Mouse (Mus musculus): ENCODE measurements around the gene Pdlim7.

DNA sequence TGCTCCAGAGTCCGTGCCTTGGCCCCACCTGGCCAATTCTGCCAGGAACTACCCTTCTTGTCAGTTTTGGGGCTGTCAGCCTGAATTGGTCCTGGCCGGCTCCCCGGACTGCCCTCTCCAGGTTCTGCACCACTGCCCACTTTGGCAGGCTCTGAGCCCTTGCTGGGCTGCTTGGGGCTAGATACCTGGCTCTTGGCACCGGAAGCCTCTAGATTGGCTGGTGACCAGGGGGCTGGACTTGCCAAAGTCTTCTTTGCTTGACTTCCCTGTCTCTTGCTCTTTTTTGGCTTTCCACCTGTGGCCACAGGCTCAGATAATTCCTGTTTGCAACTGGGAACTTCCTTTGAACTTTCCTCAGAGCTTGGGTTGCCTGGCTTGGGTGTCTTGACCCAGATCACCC lies 29.4 kb upstream of the Pdlim7 start:
- no peak for TF ChIP-seq CTCF (IDR thresholded peaks at IDR 0.05; ENCODE audit: low read depth, low read length)
- no peak for TF ChIP-seq POLR2A (IDR thresholded peaks at IDR 0.05; ENCODE audit: borderline replicate concordance, low read depth, low read length)

Measured in bone marrow macrophage, adult 2 months (primary cell).